8 mouse cellular contexts compared by ENCODE assay signal in genomic region chr11:99024468-99025134, GRCm38 (mm10). TPM values are rescaled to one million over a fixed set of nuclear protein-coding genes. Genes with fewer than 3 reads are reported as not detected.
DNase-seq lines count a peak whose midpoint lies in the region; ATAC-seq and TF ChIP-seq lines count a peak whose summit lies in the region.

No protein-coding gene starts in this region.

- H3K9me3 ChIP-seq in heart, embryonic 11.5 days (replicated peaks; ENCODE audit: control insufficient read depth, low read length) = no peaks in the 10 kb centered on the region
- no peaks in the 10 kb centered on the region for H3K9me3 ChIP-seq in ES-Bruce4 (replicated peaks; ENCODE audit: control insufficient read depth, insufficient read depth, low read length, poor library complexity, severe bottlenecking)
- H3K9me3 ChIP-seq in forebrain, postnatal 0 days (ENCODE audit: low read length) = no peaks in the 10 kb centered on the region
- H3K9me3 ChIP-seq in liver, postnatal 0 days (ENCODE audit: low read length) = no peaks in the 10 kb centered on the region

- H3K4me2 ChIP-seq in heart, embryonic 11.5 days = peak overlapping the region; percentile 54
- H3K4me2 ChIP-seq in forebrain, postnatal 0 days (ENCODE audit: low read depth) = peak overlapping the region; percentile 50
- H3K4me2 ChIP-seq in liver, postnatal 0 days (ENCODE audit: low read depth, low read length) = peak overlapping the region; percentile 74

- TF ChIP-seq EP300 in ES-Bruce4 (IDR thresholded peaks at IDR 0.05; ENCODE audit: insufficient read depth, low read depth, low read length) = no peak
- no peak for TF ChIP-seq EP300 in liver, postnatal 0 days (IDR thresholded peaks at IDR 0.05; ENCODE audit: low read depth)

- no peak overlapping the region for H3K27ac ChIP-seq in heart, embryonic 11.5 days (ENCODE audit: low read depth, low read length)
- 0 out of 2 replicates have a peak overlapping the region, but pooled peaks have one; percentile 14 for H3K27ac ChIP-seq in ES-Bruce4 (ENCODE audit: insufficient read depth, low read length)
- H3K27ac ChIP-seq in forebrain, postnatal 0 days (ENCODE audit: low read depth, low read length) = peak overlapping the region; percentile 30; the same call in 1 of the 2 replicates
- H3K27ac ChIP-seq in liver, postnatal 0 days (ENCODE audit: low read depth) = 0 out of 2 replicates have a peak overlapping the region, but pooled peaks have one; percentile 41

- peak overlapping the region; percentile 89 for H3K4me3 ChIP-seq in heart, embryonic 11.5 days (ENCODE audit: low read depth, low read length)
- peak overlapping the region; percentile 75 for H3K4me3 ChIP-seq in ES-Bruce4 (ENCODE audit: low read depth, low read length)
- peak overlapping the region; percentile 46 for H3K4me3 ChIP-seq in forebrain, postnatal 0 days (ENCODE audit: low read depth, low read length)
- H3K4me3 ChIP-seq in liver, postnatal 0 days (ENCODE audit: low read depth, low read length) = peak overlapping the region; percentile 81

- TF ChIP-seq POLR2A in ES-Bruce4 (IDR thresholded peaks at IDR 0.05; ENCODE audit: insufficient read depth, low read length) = no peak

- no peaks in the 10 kb centered on the region for H3K4me1 ChIP-seq in heart, embryonic 11.5 days (ENCODE audit: control insufficient read depth, insufficient read depth, low read length)
- no peaks in the 10 kb centered on the region for H3K4me1 ChIP-seq in ES-Bruce4 (ENCODE audit: control insufficient read depth, insufficient read depth, low read length)
- no peaks in the 10 kb centered on the region for H3K4me1 ChIP-seq in forebrain, postnatal 0 days (ENCODE audit: insufficient read depth)
- H3K4me1 ChIP-seq in liver, postnatal 0 days (ENCODE audit: insufficient read depth) = peaks cover 5% of the 10 kb centered on the region; the same call in 1 of the 2 replicates

- peaks cover 16% of the 10 kb centered on the region for H3K36me3 ChIP-seq in heart, embryonic 11.5 days (ENCODE audit: control insufficient read depth, insufficient read depth, low read length)
- peaks cover 31% of the 10 kb centered on the region for H3K36me3 ChIP-seq in ES-Bruce4 (ENCODE audit: control insufficient read depth, insufficient read depth, low read length, poor library complexity, severe bottlenecking)
- no peaks in the 10 kb centered on the region for H3K36me3 ChIP-seq in forebrain, postnatal 0 days (ENCODE audit: insufficient read depth)
- H3K36me3 ChIP-seq in liver, postnatal 0 days (replicated peaks; ENCODE audit: insufficient read depth, low read length) = peaks cover 25% of the 10 kb centered on the region

- H3K9ac ChIP-seq in heart, embryonic 11.5 days (ENCODE audit: low read depth, low read length) = no peak overlapping the region
- peak overlapping the region; percentile 59 for H3K9ac ChIP-seq in ES-Bruce4 (ENCODE audit: low read depth, poor library complexity, severe bottlenecking)
- peak overlapping the region; percentile 44 for H3K9ac ChIP-seq in forebrain, postnatal 0 days
- H3K9ac ChIP-seq in liver, postnatal 0 days (replicated peaks) = peak overlapping the region; percentile 28; the same call in 1 of the 2 replicates

- no peak for DNase-seq in heart, adult 9 months (ENCODE audit: low spot score in 2 of 2)
- DNase-seq in forebrain, postnatal 0 days = no peak
- no peak for DNase-seq in liver, postnatal 0 days
- no peak for DNase-seq in urinary bladder, postnatal 14 days (ENCODE audit: low spot score)
- DNase-seq in cerebellum, adult 9-11 months = no peak
- no peak for DNase-seq in layer of hippocampus, adult 18-20 months (ENCODE audit: low spot score in 2 of 2)

- no peak for TF ChIP-seq CTCF in ES-Bruce4 (IDR thresholded peaks at IDR 0.05; ENCODE audit: low read depth, low read length)
- no peak for TF ChIP-seq CTCF in forebrain, postnatal 0 days (IDR thresholded peaks at IDR 0.05; ENCODE audit: low read depth)
- no peak for TF ChIP-seq CTCF in liver, postnatal 0 days (IDR thresholded peaks at IDR 0.05; ENCODE audit: low read depth)

- 46% methylated on average over 18 of the region's 18 CpGs for WGBS in heart, embryonic 11.5 days (ENCODE audit: insufficient replicate concordance)
- 47% methylated on average over 18 of the region's 18 CpGs for WGBS in forebrain, postnatal 0 days
- 38% methylated on average over 18 of the region's 18 CpGs for WGBS in liver, postnatal 0 days (ENCODE audit: insufficient replicate concordance)

- ATAC-seq in heart, embryonic 11.5 days (replicated peaks; ENCODE audit: insufficient number of reproducible peaks, low FRiP score, low TSS enrichment) = peak; percentile 5; the same call in 1 of the 2 replicates
- peak; percentile 17 for ATAC-seq in forebrain, postnatal 0 days
- ATAC-seq in liver, postnatal 0 days = no peak

- no peaks in the 10 kb centered on the region for H3K27me3 ChIP-seq in heart, embryonic 11.5 days (ENCODE audit: control insufficient read depth, insufficient read depth, low read length)
- H3K27me3 ChIP-seq in ES-Bruce4 (ENCODE audit: control insufficient read depth, insufficient read depth, low read length, poor library complexity, severe bottlenecking) = no peaks in the 10 kb centered on the region
- no peaks in the 10 kb centered on the region for H3K27me3 ChIP-seq in forebrain, postnatal 0 days (ENCODE audit: insufficient read depth, low read length)
- no peaks in the 10 kb centered on the region for H3K27me3 ChIP-seq in liver, postnatal 0 days (ENCODE audit: insufficient read depth, low read length)

RNA-seq across cellular contexts. Expression of gene Top2a, which starts 0.6 kb away (rescaled TPM):
- polyA plus RNA-seq in heart, embryonic 11.5 days (2014; fragmentation: Nextera tagmentation; extraction: Ambion mirVana) = 220 and 244 TPM in 2 replicates
- 631 and 674 TPM in 2 replicates for polyA plus RNA-seq in ES-Bruce4 (2011; ENCODE audit: insufficient read depth, insufficient read length, low read depth, missing spikeins)
- total RNA-seq in forebrain, postnatal 0 days (2014; rRNA removed) = 30.2 and 40.7 TPM in 2 replicates
- 18.1 and 19.7 TPM in 2 replicates for polyA plus RNA-seq in forebrain, postnatal 0 days (2015; fragmentation: Nextera tagmentation; extraction: Ambion mirVana)
- polyA plus RNA-seq in liver, postnatal 0 days (2015; fragmentation: Nextera tagmentation; extraction: Ambion mirVana) = 74.3 and 90.2 TPM in 2 replicates
- total RNA-seq in layer of hippocampus, adult 18-20 months (2021) = under 1 TPM; 0.52 to 0.96 TPM

RNA-seq across cellular contexts. Expression of gene Igfbp4, which starts 16.4 kb away (rescaled TPM):
- polyA plus RNA-seq in heart, embryonic 11.5 days (2014; fragmentation: Nextera tagmentation; extraction: Ambion mirVana) = 284 and 289 TPM in 2 replicates
- polyA plus RNA-seq in ES-Bruce4 (2011; ENCODE audit: insufficient read depth, insufficient read length, low read depth, missing spikeins) = 47.6 and 51.4 TPM in 2 replicates
- total RNA-seq in forebrain, postnatal 0 days (2014; rRNA removed) = 99.0 and 102 TPM in 2 replicates
- 128 and 142 TPM in 2 replicates for polyA plus RNA-seq in forebrain, postnatal 0 days (2015; fragmentation: Nextera tagmentation; extraction: Ambion mirVana)
- 665 and 672 TPM in 2 replicates for polyA plus RNA-seq in liver, postnatal 0 days (2015; fragmentation: Nextera tagmentation; extraction: Ambion mirVana)
- total RNA-seq in layer of hippocampus, adult 18-20 months (2021) = 10 to 100 TPM; 74.6 to 94.0 TPM

RNA-seq across cellular contexts. Expression of gene Gjd3, which starts 41.8 kb away (rescaled TPM):
- 1.3 and 1.5 TPM in 2 replicates for polyA plus RNA-seq in heart, embryonic 11.5 days (2014; fragmentation: Nextera tagmentation; extraction: Ambion mirVana)
- polyA plus RNA-seq in ES-Bruce4 (2011; ENCODE audit: insufficient read depth, insufficient read length, low read depth, missing spikeins) = not detected in 2 replicates
- total RNA-seq in forebrain, postnatal 0 days (2014; rRNA removed) = 1.2 and 1.4 TPM in 2 replicates
- 2.0 and 2.7 TPM in 2 replicates for polyA plus RNA-seq in forebrain, postnatal 0 days (2015; fragmentation: Nextera tagmentation; extraction: Ambion mirVana)
- not detected in 2 replicates for polyA plus RNA-seq in liver, postnatal 0 days (2015; fragmentation: Nextera tagmentation; extraction: Ambion mirVana)
- 1 to 10 TPM in 1 of 2 experiments, under 1 TPM in 1; 0.52 to 1.2 TPM for total RNA-seq in layer of hippocampus, adult 18-20 months (2021)
